In genomic region chr2:70091261-70091660, GRCm38 (mm10) we compare ENCODE assay signal across 12 mouse cellular contexts. TPM values are rescaled to one million over a fixed set of nuclear protein-coding genes. Genes with fewer than 3 reads are reported as not detected.
DNase-seq lines count a peak whose midpoint lies in the region; ATAC-seq and TF ChIP-seq lines count a peak whose summit lies in the region.
"Had no signal": no experiment of that assay in that cellular context is flagged by ENCODE, and none has a peak within 500 bp of the region (broad histone marks: within the 10 kb centered on the region; RNA-seq: fewer than 3 reads in every experiment).

No protein-coding gene starts in this region.

- no peak for TF ChIP-seq CTCF in liver, embryonic 14.5 days (IDR thresholded peaks at IDR 0.05; ENCODE audit: low read depth)
- no peak for TF ChIP-seq CTCF in Patski (IDR thresholded peaks at IDR 0.05)
- no peak for TF ChIP-seq CTCF in midbrain, postnatal 0 days (IDR thresholded peaks at IDR 0.05)

- in situ Hi-C loops in Patski (cut with MboI; ENCODE audit: low pct_unique_long_range_greater_than_20kb): no loop called here

- peak in 2 of 3 experiments; percentile 6 to 9 for DNase-seq in liver, embryonic 14.5 days (ENCODE audit: low read depth in 3 of 3, low spot score in 3 of 3)
- DNase-seq in liver: no peak
- DNase-seq in Patski (ENCODE audit: low read depth, low spot score): peak; percentile 53
- DNase-seq in midbrain, postnatal 0 days (ENCODE audit: low spot score): no peak
- DNase-seq in ovary, adult 18-20 months (ENCODE audit: low spot score): no peak
- DNase-seq: adrenal gland, adult 8-10 months; kidney, postnatal 25 days; retina, postnatal 1 day had no signal

- H3K27me3 ChIP-seq in liver, embryonic 14.5 days (ENCODE audit: control insufficient read depth, insufficient read depth, low read length): no peaks in the 10 kb centered on the region
- no peaks in the 10 kb centered on the region for H3K27me3 ChIP-seq in Patski
- no peaks in the 10 kb centered on the region for H3K27me3 ChIP-seq in midbrain, postnatal 0 days (ENCODE audit: insufficient read depth, low read length)
- no peaks in the 10 kb centered on the region for H3K27me3 ChIP-seq in hindbrain, embryonic 16.5 days (replicated peaks; ENCODE audit: control insufficient read depth, insufficient read depth, low read length)
- H3K27me3 ChIP-seq: limb, embryonic 12.5 days had no signal

- no peak for ATAC-seq in liver, embryonic 14.5 days (ENCODE audit: insufficient read depth)
- peak; percentile 62 for ATAC-seq in Patski
- ATAC-seq in inflammation-experienced regulatory T-cells, adult 6 months: peak; percentile 80
- peak; percentile 78 for ATAC-seq in neutrophil, adult 5-6 weeks (ENCODE audit: extremely low read depth, insufficient number of reproducible peaks, low FRiP score, poor library complexity, severe bottlenecking)
- ATAC-seq in midbrain, postnatal 0 days (ENCODE audit: low FRiP score): no peak
- ATAC-seq in hindbrain, embryonic 16.5 days: no peak

- TF ChIP-seq EP300 in liver, embryonic 14.5 days (IDR thresholded peaks at IDR 0.05; ENCODE audit: low read depth): no peak

- no peak overlapping the region for H3K9ac ChIP-seq in liver, embryonic 14.5 days (replicated peaks)
- H3K9ac ChIP-seq in midbrain, postnatal 0 days (replicated peaks; ENCODE audit: low read length, poor library complexity, severe bottlenecking): no peak overlapping the region
- no peak overlapping the region for H3K9ac ChIP-seq in hindbrain, embryonic 16.5 days (ENCODE audit: low read depth, low read length)
- H3K9ac ChIP-seq: limb, embryonic 12.5 days had no signal

- CTCF ChIA-PET in Patski (lab: Charles Lee): interaction anchor here (0.7 to 1.8 kb wide), 2 partner anchors 16 to 43 kb away, joined by 3 to 5 read pairs; no protein-coding TSS in a partner anchor

- no peak overlapping the region for H3K27ac ChIP-seq in liver, embryonic 14.5 days
- no peak overlapping the region for H3K27ac ChIP-seq in midbrain, postnatal 0 days (ENCODE audit: low read depth, low read length)
- no peak overlapping the region for H3K27ac ChIP-seq in hindbrain, embryonic 16.5 days (ENCODE audit: low read depth, low read length)
- H3K27ac ChIP-seq: limb, embryonic 12.5 days had no signal

- POLR2A ChIA-PET in Patski (lab: Charles Lee): no interaction called here

- H3K9me3 ChIP-seq in liver, embryonic 14.5 days (ENCODE audit: control insufficient read depth, low read length): no peaks in the 10 kb centered on the region
- H3K9me3 ChIP-seq in midbrain, postnatal 0 days (ENCODE audit: low read length): no peaks in the 10 kb centered on the region
- no peaks in the 10 kb centered on the region for H3K9me3 ChIP-seq in hindbrain, embryonic 16.5 days (ENCODE audit: control insufficient read depth, low read length)
- H3K9me3 ChIP-seq: limb, embryonic 12.5 days had no signal

- H3K4me1 ChIP-seq in liver, embryonic 14.5 days (replicated peaks; ENCODE audit: control insufficient read depth in 2 of 2, insufficient read depth in 2 of 2, low read length in 1 of 2): no peaks in the 10 kb centered on the region
- no peaks in the 10 kb centered on the region for H3K4me1 ChIP-seq in midbrain, postnatal 0 days (ENCODE audit: insufficient read depth, low read length)
- H3K4me1 ChIP-seq in hindbrain, embryonic 16.5 days (ENCODE audit: control insufficient read depth, insufficient read depth, low read depth, low read length): no peaks in the 10 kb centered on the region

- no peaks in the 10 kb centered on the region for H3K36me3 ChIP-seq in liver, embryonic 14.5 days (replicated peaks; ENCODE audit: control insufficient read depth, insufficient read depth, low read depth)
- H3K36me3 ChIP-seq in midbrain, postnatal 0 days (ENCODE audit: insufficient read depth, low read length): no peaks in the 10 kb centered on the region
- H3K36me3 ChIP-seq in hindbrain, embryonic 16.5 days (ENCODE audit: control insufficient read depth, insufficient read depth, low read length): no peaks in the 10 kb centered on the region
- H3K36me3 ChIP-seq: limb, embryonic 12.5 days had no signal

- WGBS in liver, embryonic 14.5 days (ENCODE audit: insufficient replicate concordance): 17% methylated on average over 2 of the region's 2 CpGs
- WGBS in midbrain, postnatal 0 days: 73% methylated on average over 2 of the region's 2 CpGs
- WGBS in hindbrain, embryonic 16.5 days: 78% methylated on average over 2 of the region's 2 CpGs

- no peak overlapping the region for H3K4me2 ChIP-seq in liver, embryonic 14.5 days (ENCODE audit: low read depth)
- H3K4me2 ChIP-seq in midbrain, postnatal 0 days (ENCODE audit: low read depth, low read length, poor library complexity, severe bottlenecking): no peak overlapping the region
- no peak overlapping the region for H3K4me2 ChIP-seq in hindbrain, embryonic 16.5 days (ENCODE audit: low read length)
- H3K4me2 ChIP-seq: limb, embryonic 12.5 days had no signal

- H3K4me3 ChIP-seq in liver, embryonic 14.5 days (ENCODE audit: insufficient read depth in 1 of 2, low read depth in 2 of 2, low read length in 2 of 2): no peak overlapping the region
- no peak overlapping the region for H3K4me3 ChIP-seq in midbrain, postnatal 0 days (ENCODE audit: low read depth, low read length)
- H3K4me3 ChIP-seq in hindbrain, embryonic 16.5 days (ENCODE audit: low read length): no peak overlapping the region
- H3K4me3 ChIP-seq: limb, embryonic 12.5 days had no signal

RNA-seq across cellular contexts. Expression of gene Myo3b, which starts 52.3 kb away (rescaled TPM):
- not detected in 2 replicates for polyA plus RNA-seq in liver, embryonic 14.5 days (2012; rRNA removed)
- not detected in 2 replicates for polyA plus RNA-seq in liver, embryonic 14.5 days (2014; fragmentation: Nextera tagmentation; extraction: Ambion mirVana)
- 0.18 TPM for polyA plus RNA-seq in Patski (2021)
- 10 to 100 TPM in 2 of 3 experiments, 1 to 10 TPM in 1; 7.0 to 13.4 (median 13.0) TPM for polyA plus RNA-seq in inflammation-experienced regulatory T-cells, adult 6 months (2017; shearing (Covaris generic))
- 0.49 and 0.93 TPM in 2 replicates for total RNA-seq in neutrophil, adult 5-6 weeks (2017)
- total RNA-seq in midbrain, postnatal 0 days (2014; rRNA removed): 0.44 and 1.1 TPM in 2 replicates
- polyA plus RNA-seq in midbrain, postnatal 0 days (2015; fragmentation: Nextera tagmentation; extraction: Ambion mirVana): 0.14 and 0.32 TPM in 2 replicates
- polyA plus RNA-seq in hindbrain, embryonic 16.5 days (2015; fragmentation: Nextera tagmentation; extraction: Ambion mirVana): 0.17 and 0.39 TPM in 2 replicates
- polyA plus RNA-seq: limb, embryonic 12.5 days had no signal

Comparison
In these comparisons a context has a peak if more than half of its experiments do, and no peak if none do; other contexts are left out.
1. DNase-seq: peak in liver, embryonic 14.5 days (2 of 3) and Patski (single experiment); none in liver (single experiment), midbrain, postnatal 0 days (single experiment) and ovary, adult 18-20 months (single experiment).
2. ATAC-seq: peak in Patski (single experiment), inflammation-experienced regulatory T-cells, adult 6 months (single experiment) and neutrophil, adult 5-6 weeks (single experiment); none in liver, embryonic 14.5 days (single experiment), midbrain, postnatal 0 days (single experiment) and hindbrain, embryonic 16.5 days (single experiment).